Mouse (Mus musculus) olfactory bulb, adult 2 months (tissue): ENCODE data around the gene Pm20d1. TPM values are rescaled to one million over a fixed set of nuclear protein-coding genes. Genes with fewer than 3 reads are reported as not detected.

Experiments used
- H3K27ac ChIP-seq: fragments of 200-500 bp; 2 replicates; pipeline ENCODE4 v1.5.1; 2012; ENCODE audit warnings: low read depth, low read length; ENCODE audit not compliant: insufficient read depth
- H3K4me1 ChIP-seq: fragments of 200-500 bp; 2 replicates; pipeline ENCODE4 v1.6.1; 2012; ENCODE audit warnings: low read length; ENCODE audit not compliant: control insufficient read depth, insufficient read depth
- H3K4me3 ChIP-seq: fragments of 200-500 bp; 2 replicates; pipeline ENCODE4 v1.5.1; 2012; ENCODE audit warnings: mild to moderate bottlenecking, low read depth, low read length, moderate library complexity; ENCODE audit not compliant: insufficient read depth
- CTCF ChIP-seq: fragments of 200-500 bp; IDR thresholded peaks from 2 replicates; pipeline ENCODE4 v1.5.1; 2012; ENCODE audit warnings: low read depth, mild to moderate bottlenecking, low read length, moderate library complexity; ENCODE audit not compliant: insufficient read depth
- POLR2A ChIP-seq: fragments of 200-500 bp; IDR thresholded peaks from 2 replicates; pipeline ENCODE4 v1.6.1; 2012; ENCODE audit warnings: mild to moderate bottlenecking, low read depth, low read length, moderate library complexity; ENCODE audit not compliant: insufficient read depth
- WGBS: fragments of 180-500 bp; shearing (Covaris S2); methylation state at CpG from one replicate; pipeline ENCODE4 v1.1.7; 2018; 5-methylcytosine and 5-hydroxymethylcytosine counted together
- polyA plus RNA-seq: library from polyadenylated mRNA; stranded (reverse); fragments of >200 nt; gene quantifications from 2 replicates; pipeline ENCODE4 v1.2.4, GENCODE M21; 2012; ENCODE audit warnings: low replicate concordance; ENCODE audit not compliant: missing spikeins, insufficient read depth, insufficient read length

The Pm20d1 gene
- polyA plus RNA-seq, 1 experiment, result not detected

DNA sequence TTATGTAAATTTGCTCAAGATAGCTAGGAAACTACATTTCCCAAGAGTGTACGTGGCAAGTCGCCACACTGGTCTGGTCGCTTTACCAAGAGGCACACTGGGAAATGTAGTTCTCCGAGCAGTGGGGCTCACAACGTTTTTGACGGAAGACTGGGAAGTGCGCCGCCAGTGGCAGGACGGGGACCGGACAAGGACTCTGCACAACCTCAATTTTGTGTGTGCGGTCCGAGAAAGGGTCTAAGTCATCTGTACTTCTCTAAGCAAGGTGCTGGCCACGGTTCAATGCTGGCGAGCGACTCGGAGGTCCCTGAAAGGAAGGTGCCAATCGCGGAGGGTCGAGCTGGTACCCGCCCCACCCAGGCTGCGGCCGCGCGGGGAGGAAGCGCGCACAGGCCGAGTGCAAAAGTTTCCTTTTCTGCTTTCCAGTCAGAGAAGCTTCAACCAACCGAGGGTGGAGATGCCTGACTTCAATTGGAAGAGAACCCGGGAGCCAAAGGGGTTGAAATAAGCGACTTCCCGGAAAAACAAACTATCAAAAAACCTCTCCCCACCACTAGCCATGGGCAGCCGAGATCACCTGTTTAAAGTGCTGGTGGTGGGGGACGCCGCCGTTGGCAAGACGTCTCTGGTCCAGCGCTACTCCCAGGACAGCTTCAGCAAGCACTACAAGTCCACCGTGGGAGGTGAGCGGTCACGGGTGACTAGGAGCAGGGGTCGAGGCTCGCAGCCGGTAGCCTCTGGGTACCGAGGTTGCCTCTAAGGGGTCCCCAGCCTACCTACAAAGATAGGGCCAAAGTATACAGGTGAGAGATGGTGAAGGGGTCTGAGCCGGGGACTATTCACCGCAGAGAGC is 70.1 kb downstream of the Pm20d1 start, which contains the start of gene Rab29:
Gene Rab29 (plus strand): TSS at position 132 of the 853 bp plus-strand sequence.
- 1% methylated on average over 46 of the region's 46 CpGs for WGBS

DNA sequence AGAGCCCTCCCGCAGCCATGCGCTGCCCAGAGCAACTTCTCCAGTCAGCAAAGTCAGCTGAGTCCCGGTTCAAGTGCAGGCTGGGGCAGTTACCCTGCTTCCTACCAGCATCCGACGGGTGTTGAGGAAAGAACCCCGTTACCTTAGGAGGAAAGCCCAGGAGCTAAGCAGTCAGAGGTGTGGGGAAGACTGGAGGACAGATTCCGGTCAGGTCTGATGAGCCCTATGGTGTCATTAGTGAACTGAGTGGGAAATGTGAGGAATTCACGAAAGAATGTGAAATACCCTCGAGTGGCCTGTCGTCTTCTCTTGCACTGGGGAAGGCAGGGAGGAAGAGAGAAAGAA is 70.7 kb downstream of the Pm20d1 start:
- WGBS, result 35% methylated on average over 10 of the region's 10 CpGs
- no peak overlapping the region for H3K27ac ChIP-seq
- TF ChIP-seq CTCF (no peak), POLR2A (no peak)

More for the DNA sequence above, 70.1 kb downstream of the Pm20d1 start, which contains the start of gene Rab29:
- peaks cover 9% of the 10 kb centered on the region for H3K4me1 ChIP-seq
- peak within 1 kb of the TSS; percentile 74 for H3K4me3 ChIP-seq
- peak; percentile 90 for TF ChIP-seq CTCF
- TF ChIP-seq POLR2A, result no peak
- H3K27ac ChIP-seq, result peak within 1 kb of the TSS; percentile 49; the same call in 1 of the 2 replicates

DNA sequence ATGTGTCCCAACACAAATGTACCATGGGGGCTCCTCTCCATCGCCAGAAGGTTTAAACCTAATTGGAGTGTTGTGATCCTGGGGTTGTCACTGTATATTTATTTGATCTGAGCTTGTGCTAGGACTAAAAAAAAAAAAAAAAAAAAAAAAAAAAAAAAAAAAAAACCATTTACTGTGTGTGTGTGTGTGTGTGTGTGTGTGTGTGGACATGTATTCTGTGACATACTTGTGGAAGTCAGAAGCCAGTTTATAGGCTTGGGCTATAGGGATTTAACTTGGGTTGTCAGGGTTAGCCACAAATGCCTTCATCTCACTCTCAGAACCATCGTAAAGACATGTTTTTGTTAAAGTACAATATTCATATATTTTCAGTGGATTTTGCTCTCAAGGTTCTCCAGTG is 72.4 kb downstream of the Pm20d1 start:
- 90% methylated on average over 2 of the region's 2 CpGs for WGBS
- no peak overlapping the region for H3K4me3 ChIP-seq
- H3K4me1 ChIP-seq, result peaks cover 9% of the 10 kb centered on the region
- H3K27ac ChIP-seq, result no peak overlapping the region
- no peak for TF ChIP-seq POLR2A
- no peak for TF ChIP-seq CTCF

More for the DNA sequence above, 70.7 kb downstream of the Pm20d1 start:
- peak overlapping the region; percentile 74 for H3K4me3 ChIP-seq
- H3K4me1 ChIP-seq, result peaks cover 9% of the 10 kb centered on the region

Other genes starting within 250 kb of the Pm20d1 start
- not detected in 2 replicates for gene Avpr1b, start 198.1 kb upstream of the Pm20d1 start, polyA plus RNA-seq
- gene Ctse, start 159.1 kb upstream of the Pm20d1 start, polyA plus RNA-seq, result not detected in 2 replicates
- not detected in 2 replicates for gene Rab7b, start 108.7 kb upstream of the Pm20d1 start, polyA plus RNA-seq
- gene Slc26a9, start 53.4 kb upstream of the Pm20d1 start, polyA plus RNA-seq, result not detected in 2 replicates
- gene Slc41a1, start 30.1 kb downstream of the Pm20d1 start, polyA plus RNA-seq, result not detected in 2 replicates
- gene Rab29, start 69.8 kb downstream of the Pm20d1 start, polyA plus RNA-seq, result not detected in 2 replicates
- gene Nucks1, start 113.2 kb downstream of the Pm20d1 start, polyA plus RNA-seq, result 215 and 292 TPM in 2 replicates
- not detected in 2 replicates for gene Slc45a3, start 165.6 kb downstream of the Pm20d1 start, polyA plus RNA-seq
- gene Elk4, start 210.2 kb downstream of the Pm20d1 start, polyA plus RNA-seq, result not detected in 2 replicates